Mouse (Mus musculus): ENCODE measurements around the gene Tmsb15l. TPM values are rescaled to one million over a fixed set of nuclear protein-coding genes. Genes with fewer than 3 reads are reported as not detected.
A peak's percentile ranks its signal among the peaks of the same experiment; 100 is the strongest.
"Not testable (repeated sequence)": the region's sequence is repeated elsewhere in the genome, so short reads cannot be mapped to it uniquely, and the experiment has no call there.

The Tmsb15l gene
- 3.7 and 6.6 TPM in 2 replicates for total RNA-seq (2017)

GRCm38 (mm10) chrX:136976424-136977084 lies at the start of gene Tmsb15l, which contains the start of gene Tmsb15b1:
Tmsb15l (minus strand) TSS chrX:136976869.
Tmsb15b1 (minus strand) TSS chrX:136976874.
- ATAC-seq (ENCODE audit: extremely low read depth, insufficient number of reproducible peaks, low FRiP score, poor library complexity, severe bottlenecking): peak; percentile 98

GRCm38 (mm10) chrX:137019310-137019709 lies 42.6 kb upstream of the Tmsb15l start:
- peak; percentile 66; the same call in 1 of the 2 replicates for ATAC-seq (ENCODE audit: extremely low read depth, insufficient number of reproducible peaks, low FRiP score, poor library complexity, severe bottlenecking)

DNA sequence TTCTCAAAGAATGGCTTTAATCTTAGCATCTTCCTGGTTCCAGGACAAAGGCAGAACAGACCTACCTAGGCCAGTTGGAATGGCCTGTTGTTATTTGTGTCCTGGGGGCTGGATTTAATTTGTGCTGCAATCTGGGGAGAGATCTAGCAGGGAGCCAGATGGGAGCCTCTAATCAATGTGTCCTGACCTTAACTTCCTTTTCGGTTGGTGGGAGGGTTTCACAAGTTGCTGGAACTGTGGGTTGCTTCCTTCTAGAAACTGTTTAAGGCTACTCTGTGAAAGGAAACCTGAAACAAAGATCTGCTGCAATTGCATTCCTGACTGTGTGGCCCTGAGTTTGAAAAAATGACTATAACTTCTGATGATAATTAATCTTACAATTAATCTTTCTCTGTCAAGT lies 41.0 kb upstream of the Tmsb15l start:
- ATAC-seq (ENCODE audit: extremely low read depth, insufficient number of reproducible peaks, low FRiP score, poor library complexity, severe bottlenecking): no peak

DNA sequence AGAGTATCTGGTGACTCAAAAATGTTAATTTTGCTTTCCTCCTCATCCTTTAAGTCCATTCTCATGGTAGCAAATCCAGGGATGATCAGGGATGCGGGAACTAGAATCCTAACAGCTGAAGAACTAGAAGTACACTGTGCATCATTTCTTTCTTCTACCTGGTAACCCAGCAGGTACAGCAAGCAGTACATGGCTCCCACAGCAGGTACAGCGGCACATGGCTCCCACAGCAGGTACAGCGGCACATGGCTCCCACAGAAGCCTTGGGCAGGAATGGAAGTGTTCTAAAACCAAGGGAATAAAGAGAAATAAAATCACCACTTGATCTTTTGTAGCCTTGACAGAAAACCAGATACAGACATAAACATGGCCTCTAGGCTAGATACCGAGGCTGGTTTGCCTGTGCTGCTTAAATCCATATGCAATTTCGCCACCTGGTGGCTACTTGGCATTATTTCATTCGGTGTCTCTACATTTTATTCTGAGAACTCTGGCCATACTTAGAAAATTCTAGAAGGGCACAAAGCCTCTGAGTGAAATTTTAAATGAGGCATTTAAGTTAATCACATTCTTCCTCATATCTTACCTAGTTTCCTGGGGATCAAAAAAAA lies 38.5 kb upstream of the Tmsb15l start:
- ATAC-seq (ENCODE audit: extremely low read depth, insufficient number of reproducible peaks, low FRiP score, poor library complexity, severe bottlenecking): peak; percentile 81; the same call in 1 of the 2 replicates

DNA sequence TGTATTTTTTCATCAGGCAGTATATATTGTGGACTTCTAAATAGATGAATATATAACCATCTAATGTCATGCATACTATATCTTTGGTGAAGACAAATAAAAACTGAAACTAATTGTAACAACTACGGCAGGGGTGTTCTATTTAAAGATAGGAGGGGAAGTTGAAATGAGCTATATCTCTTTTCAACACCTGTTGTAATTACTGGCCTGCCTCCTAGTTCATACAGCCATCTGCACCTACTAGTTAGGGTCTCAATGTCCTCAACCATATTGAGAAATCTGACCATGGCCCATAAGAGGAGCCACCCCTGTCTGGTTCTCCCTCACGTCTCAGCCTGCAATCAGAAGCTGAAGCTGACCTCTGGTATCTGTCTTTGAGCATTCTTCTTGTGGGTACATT lies 19.6 kb upstream of the Tmsb15l start:
- no peak for ATAC-seq (ENCODE audit: extremely low read depth, insufficient number of reproducible peaks, low FRiP score, poor library complexity, severe bottlenecking)

DNA sequence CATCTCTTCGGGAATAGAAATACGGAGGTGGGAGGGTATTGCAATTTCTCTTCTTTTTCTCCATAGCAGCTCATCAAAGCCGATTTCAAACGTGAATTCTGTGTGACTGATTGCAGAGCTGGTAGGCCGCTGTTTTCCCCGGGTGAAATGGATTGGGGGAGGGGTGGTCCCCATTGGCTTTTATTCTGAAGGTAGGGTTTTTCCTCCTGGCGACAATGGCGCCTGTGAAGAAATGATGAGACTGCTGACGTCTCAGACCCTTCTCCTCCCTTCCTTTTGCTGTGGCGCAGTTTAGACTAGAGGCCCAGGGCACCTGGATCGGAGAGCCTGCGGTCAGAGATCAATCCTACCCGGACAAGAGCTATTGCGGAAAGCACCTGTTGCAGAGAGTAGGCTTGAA lies 17.0 kb upstream of the Tmsb15l start:
- ATAC-seq (ENCODE audit: extremely low read depth, insufficient number of reproducible peaks, low FRiP score, poor library complexity, severe bottlenecking): no peak

DNA sequence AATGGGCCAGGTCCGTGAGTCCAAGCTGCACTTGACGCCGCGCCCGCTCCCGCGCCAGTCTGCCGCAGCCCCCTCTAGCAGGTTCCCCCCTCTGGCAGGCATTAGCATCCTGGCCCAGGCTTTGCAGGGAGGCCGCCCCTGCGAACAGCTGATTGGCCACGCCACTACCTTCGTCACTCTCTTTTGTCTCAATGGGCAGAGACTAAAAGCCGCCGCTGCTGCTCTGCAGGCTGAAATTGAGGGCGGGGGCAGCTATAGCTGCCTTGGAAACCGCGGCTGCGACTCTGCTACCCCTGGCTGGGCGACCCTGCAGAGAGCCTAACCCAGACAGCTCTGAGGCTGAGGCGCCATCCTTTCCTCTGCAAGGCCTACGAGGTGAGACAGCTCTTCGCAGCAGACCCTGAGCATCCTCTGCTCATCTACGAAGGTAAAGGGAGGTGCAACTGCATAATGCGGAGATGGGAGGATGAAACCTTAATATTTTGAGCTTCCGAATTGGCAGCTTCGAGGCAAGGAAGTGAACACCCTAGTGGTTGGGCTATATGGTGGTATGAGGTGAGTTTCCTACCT lies 16.4 kb upstream of the Tmsb15l start, which contains the start of gene Zcchc18:
Gene Zcchc18 (plus strand): TSS at position 178 of the 570 bp plus-strand sequence.
- peak; percentile 89 for ATAC-seq (ENCODE audit: extremely low read depth, insufficient number of reproducible peaks, low FRiP score, poor library complexity, severe bottlenecking)

- ATAC-seq (ENCODE audit: extremely low read depth, insufficient number of reproducible peaks, low FRiP score, poor library complexity, severe bottlenecking): peak; percentile 45
Observed at GRCm38 (mm10) chrX:136992191-136992965, 15.7 kb upstream of the Tmsb15l start.

DNA sequence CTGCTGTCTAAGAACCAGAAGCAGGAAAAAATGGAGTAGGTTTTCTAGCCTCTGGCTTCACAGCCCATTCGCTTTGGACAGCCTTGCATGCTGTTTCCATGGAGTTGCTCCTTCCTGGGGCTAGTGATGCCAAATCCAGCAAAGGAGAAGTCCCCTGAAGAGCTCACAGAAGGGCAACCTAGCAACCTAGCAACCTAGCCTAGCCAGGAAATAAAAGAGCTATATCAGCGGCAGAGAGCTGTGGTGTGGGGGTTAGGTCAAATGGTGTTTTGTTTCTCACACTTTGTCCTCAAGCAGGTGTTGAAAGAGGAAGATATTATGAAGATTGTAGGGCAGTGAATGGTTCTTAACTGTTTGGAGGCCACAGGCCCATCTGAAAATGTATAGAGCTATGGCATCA lies 14.6 kb upstream of the Tmsb15l start:
- 0 out of 2 replicates have a peak, but pooled peaks have one; percentile 24 for ATAC-seq (ENCODE audit: extremely low read depth, insufficient number of reproducible peaks, low FRiP score, poor library complexity, severe bottlenecking)

- peak; percentile 90 for ATAC-seq (ENCODE audit: extremely low read depth, insufficient number of reproducible peaks, low FRiP score, poor library complexity, severe bottlenecking)
Observed at GRCm38 (mm10) chrX:136986039-136986438, 9.4 kb upstream of the Tmsb15l start.

GRCm38 (mm10) chrX:136978616-136979015 lies 1.9 kb upstream of the Tmsb15l start:
- ATAC-seq (ENCODE audit: extremely low read depth, insufficient number of reproducible peaks, low FRiP score, poor library complexity, severe bottlenecking): peak; percentile 64; the same call in 1 of the 2 replicates

GRCm38 (mm10) chrX:136975397-136975796 lies 1.3 kb downstream of the Tmsb15l start, which contains the start of gene Tmsb15b2:
Tmsb15b2 (minus strand) TSS chrX:136975497.
- not testable (repeated sequence) for ATAC-seq (ENCODE audit: extremely low read depth, insufficient number of reproducible peaks, low FRiP score, poor library complexity, severe bottlenecking)

DNA sequence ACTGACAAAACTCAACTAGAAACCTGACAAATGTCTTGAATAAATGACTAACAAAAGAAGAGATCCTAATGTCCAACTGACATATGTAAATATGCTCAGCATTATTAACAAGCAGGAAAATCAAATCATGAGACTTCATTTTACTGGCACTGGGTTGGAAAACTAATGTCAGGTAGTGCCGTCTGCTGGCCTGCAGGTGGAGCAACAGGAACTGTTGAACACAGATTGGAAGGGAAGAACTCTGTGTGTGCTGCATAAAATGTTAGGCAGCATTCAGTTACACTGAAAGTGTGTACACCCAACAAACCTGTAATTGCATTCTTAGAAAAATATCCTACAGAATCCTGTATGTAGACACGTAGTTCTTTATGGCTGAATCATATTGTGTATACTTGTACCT lies 17.0 kb downstream of the Tmsb15l start:
- no peak for ATAC-seq (ENCODE audit: extremely low read depth, insufficient number of reproducible peaks, low FRiP score, poor library complexity, severe bottlenecking)

- ATAC-seq (ENCODE audit: extremely low read depth, insufficient number of reproducible peaks, low FRiP score, poor library complexity, severe bottlenecking): not testable (repeated sequence)
Observed at GRCm38 (mm10) chrX:136958300-136958699, 18.4 kb downstream of the Tmsb15l start.

DNA sequence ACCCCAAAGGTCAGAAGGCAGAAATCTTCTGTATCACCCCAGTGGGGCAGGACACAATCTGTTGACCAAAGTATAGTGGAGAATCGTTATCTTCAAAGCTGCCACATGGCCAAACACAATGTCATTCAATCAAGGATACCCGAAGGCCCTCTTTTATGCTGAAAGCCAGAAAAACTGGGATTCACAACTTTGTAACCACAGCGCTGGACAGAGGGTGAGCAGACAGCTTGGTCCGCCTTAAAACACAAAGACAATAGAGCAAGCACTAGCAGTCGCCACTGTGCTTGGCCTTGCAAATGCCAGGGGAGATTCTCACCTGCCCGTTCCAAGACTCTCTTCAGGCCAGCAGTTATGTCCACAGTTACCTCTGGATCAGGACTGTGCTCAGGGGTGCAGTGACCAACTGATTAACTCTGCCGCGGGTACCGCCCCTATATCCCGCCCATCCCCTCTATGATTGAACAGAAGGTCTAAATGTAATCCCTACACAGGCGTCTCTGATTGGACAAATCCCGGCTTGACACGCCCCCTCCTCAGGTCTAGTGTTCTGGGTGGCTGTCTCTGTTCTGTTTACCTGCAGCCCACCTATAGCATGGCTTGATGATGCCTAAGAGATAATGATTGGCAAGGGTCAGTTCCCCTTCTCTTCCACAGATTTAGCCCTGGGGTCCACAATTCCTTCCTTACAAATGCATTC lies 18.9 kb downstream of the Tmsb15l start:
- peak; percentile 93 for ATAC-seq (ENCODE audit: extremely low read depth, insufficient number of reproducible peaks, low FRiP score, poor library complexity, severe bottlenecking)

- no peak for ATAC-seq (ENCODE audit: extremely low read depth, insufficient number of reproducible peaks, low FRiP score, poor library complexity, severe bottlenecking)
Observed at GRCm38 (mm10) chrX:136937985-136938384, 38.7 kb downstream of the Tmsb15l start.

DNA sequence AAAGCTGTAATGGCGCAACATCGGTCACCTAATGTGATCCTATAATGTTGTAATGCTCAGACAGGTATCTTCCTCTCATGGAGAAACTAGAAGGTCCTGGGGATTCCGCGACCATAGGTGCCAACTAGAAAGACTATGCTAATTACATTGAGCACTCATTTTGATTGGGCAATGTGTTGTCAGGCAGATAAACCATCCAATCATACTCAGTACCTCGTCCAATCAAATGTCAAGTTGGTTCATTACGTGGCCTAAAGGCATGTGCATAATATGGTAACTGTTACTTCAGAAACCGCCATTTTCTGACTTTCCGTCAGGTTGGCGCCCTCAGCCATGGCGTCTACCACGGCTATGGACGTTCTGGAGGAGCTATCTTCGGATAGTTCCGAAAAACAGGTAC lies 49.6 kb downstream of the Tmsb15l start, which contains the start of gene H2bfm:
Gene H2bfm (plus strand): TSS at position 295 of the 400 bp plus-strand sequence.
- ATAC-seq (ENCODE audit: extremely low read depth, insufficient number of reproducible peaks, low FRiP score, poor library complexity, severe bottlenecking): no peak

DNA sequence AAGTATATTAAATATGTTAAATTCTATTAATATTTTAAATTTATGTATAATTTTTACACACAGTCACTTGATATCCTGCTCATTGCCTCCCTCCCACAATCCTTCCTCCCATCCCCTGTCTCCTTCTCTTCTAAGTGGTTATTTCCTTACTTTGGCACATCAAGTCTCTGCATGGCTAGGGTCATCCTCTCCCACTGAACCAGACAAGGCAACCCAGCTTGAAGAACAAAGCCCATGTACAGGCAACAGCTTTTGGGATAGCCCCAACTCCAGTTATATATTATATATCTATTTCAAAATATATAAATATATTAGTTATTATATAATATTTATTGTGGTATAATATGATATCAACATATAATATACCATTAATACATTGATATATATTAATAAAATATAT lies 50.8 kb downstream of the Tmsb15l start:
- ATAC-seq (ENCODE audit: extremely low read depth, insufficient number of reproducible peaks, low FRiP score, poor library complexity, severe bottlenecking): no peak
